Mouse (Mus musculus): ENCODE results near the gene Cdkl4.

The Cdkl4 gene

DNA sequence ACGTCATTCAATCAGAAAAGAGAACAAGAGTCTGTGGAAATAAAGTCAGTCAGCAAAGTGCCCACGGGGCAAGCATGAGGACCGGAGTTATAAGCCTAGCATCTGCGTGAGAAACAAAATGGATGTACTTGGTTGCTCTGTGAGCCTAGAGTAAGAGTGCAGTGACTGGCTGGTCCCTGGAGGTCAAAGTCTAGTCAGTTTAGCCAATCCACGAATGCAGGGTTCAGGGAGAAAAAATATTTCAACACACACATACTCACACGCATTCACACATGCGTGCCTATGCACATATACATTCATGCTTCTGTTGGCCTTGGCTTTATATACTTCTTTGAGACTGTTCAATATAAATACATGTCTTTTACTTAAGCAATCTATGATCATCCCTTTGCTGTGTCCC lies 62.1 kb downstream of the Cdkl4 start:
- DNase-seq = no peak

DNA sequence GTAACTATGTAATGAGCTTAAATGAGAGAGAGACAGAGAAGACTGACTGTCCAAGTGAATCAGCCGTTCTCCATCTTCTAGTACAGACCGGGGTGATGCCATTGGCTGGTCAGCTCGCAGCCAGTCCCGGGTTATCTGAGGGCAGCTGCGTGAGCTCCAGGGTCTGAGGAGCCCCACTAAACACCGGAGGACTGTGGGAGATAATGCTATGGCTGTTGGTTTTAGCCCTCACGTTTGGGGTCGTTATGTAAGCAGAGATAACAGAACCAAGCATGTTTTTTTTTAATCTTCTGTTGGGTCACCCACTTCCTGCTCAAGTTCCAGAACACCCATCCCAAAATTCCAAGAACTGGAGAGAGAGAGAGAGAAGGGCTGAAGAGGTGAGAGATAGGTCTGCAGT lies 63.8 kb downstream of the Cdkl4 start:
- no peak for DNase-seq

GRCm38 (mm10) chr17:80510459-80510855 lies 67.2 kb downstream of the Cdkl4 start:
- DNase-seq = no peak

GRCm38 (mm10) chr17:80509494-80510458 lies 67.8 kb downstream of the Cdkl4 start:
- no peak for DNase-seq

DNA sequence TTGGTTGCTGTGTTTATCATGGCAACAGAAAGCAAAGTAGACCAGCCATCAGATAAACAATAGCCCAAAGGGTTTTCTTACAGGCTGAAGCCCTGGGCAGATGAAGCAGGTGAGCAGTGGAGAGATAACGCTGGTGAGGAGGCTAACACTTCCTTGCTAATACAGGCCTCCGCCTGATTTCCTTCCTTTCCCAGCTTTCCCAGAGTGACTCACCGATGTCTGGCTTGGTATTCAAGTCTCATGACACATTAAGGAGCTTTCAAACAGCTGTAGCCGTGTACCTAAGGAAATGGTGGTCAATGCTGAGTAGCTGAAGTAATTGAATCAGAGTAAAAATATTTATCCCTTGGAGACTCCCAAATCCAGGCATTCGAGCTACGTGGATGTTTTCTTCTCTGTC lies 71.8 kb downstream of the Cdkl4 start:
- DNase-seq = no peak

GRCm38 (mm10) chr17:80505342-80505741 lies 72.3 kb downstream of the Cdkl4 start:
- DNase-seq = no peak

DNA sequence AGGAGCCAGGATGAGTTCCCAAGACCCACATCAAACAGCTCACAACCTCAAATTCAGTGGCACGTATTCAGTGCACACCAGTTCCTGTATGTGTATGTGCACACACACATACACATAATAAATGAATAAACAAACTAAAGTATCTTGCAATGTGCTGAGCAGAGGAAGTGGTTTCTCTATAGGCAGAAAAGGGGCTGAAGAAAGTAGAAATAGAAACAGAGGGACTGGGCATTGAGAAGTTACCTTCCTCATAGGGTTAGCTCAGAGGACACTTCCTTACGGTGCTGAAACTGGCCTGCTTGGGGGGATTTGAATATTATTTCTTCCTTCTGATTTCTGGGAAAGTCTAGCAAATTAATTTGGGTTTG lies 75.8 kb downstream of the Cdkl4 start:
- no peak for DNase-seq

GRCm38 (mm10) chr17:80501037-80501804 lies 76.4 kb downstream of the Cdkl4 start:
- DNase-seq = no peak

- DNase-seq = no peak
Observed at GRCm38 (mm10) chr17:80500025-80500424, 77.6 kb downstream of the Cdkl4 start.

- DNase-seq = no peak
Observed at GRCm38 (mm10) chr17:80498600-80499268, 78.9 kb downstream of the Cdkl4 start.

- no peak for DNase-seq
Observed at GRCm38 (mm10) chr17:80497183-80497601, 80.4 kb downstream of the Cdkl4 start.

DNA sequence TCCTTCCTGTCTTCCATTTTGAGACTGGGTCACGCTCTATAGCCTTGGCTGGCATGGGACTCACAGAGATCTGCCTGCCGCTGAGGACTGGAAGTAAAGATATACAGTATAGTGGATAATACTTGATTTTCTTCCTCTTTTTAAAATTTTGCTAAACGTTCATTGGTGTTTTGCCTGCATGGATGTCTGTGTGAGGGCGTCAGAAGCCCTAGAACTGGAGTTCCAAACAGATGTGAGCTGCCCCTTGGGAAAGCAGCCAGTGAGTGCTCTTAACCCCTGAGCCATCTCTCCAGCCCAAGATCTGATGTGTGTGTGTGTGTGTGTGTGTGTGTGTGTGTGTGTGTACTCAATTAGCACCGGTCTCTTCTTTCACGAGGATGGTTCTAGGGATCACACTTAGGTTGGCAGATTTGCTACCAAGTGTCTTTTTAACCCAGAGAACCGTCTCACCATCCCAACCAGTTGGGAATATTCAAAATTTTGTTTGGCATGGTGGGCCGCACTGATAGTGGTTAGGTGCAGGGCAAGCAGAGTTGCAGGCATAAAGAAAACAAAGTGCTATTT lies 80.9 kb downstream of the Cdkl4 start:
- DNase-seq = no peak

DNA sequence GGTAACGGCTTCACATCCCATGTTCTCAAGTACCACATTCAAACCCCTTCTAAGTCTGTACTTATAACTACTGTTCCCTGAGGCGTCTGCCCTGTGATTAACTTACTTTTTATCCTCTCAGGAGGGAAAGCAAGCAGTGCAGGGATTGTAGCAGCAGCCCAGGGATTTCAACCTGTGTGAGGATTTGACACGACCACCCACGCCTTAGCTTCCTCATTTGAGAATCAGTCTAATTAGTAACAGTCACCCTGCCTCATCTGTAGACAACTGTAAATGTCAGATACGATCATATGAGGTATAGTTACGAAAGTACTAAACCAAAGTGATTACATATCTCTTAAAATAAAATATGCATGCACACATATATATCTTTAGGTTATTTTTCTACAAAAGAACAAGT lies 81.4 kb downstream of the Cdkl4 start:
- no peak for DNase-seq

GRCm38 (mm10) chr17:80493891-80494290 lies 83.7 kb downstream of the Cdkl4 start:
- no peak for DNase-seq

DNA sequence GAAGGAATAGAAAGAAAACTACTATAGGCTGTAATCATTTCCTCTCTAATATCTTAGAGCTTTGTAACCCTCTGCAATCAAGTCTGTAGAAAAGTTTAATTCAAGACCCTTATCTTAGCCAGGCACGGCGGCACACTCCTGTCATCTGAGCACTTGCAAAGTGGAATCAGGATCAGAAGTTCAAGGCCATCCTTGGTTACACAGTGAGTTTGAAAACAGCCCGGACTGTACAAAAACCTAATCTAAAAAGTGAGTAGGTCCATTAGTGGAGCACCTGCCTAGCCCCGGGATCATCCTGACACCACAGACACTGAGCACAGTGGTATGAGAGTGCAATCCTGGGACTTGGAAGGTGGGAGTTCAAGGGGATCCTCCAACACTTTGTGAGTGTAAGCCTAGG lies 84.8 kb downstream of the Cdkl4 start:
- no peak for DNase-seq

- DNase-seq = no peak
Observed at GRCm38 (mm10) chr17:80492274-80492673, 85.3 kb downstream of the Cdkl4 start.

DNA sequence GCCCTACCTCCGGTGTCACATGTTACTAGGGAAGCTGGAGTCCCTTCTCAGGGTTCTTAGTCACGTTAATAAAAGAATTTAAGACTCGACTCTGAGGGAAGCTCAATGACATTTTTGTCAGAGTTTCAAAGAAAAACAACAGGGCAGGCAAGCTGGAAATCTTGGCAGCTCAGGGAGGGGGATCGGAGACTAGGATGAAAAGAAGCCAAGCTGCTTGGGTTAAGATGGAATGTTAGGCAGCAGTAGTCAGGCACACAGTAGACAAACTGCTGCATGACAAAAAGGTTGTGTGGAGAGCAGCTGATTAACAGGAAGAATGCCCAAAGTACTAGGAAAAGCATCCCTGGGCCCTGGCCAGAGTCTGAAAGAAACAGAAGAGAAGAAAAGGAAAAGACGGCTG lies 87.4 kb downstream of the Cdkl4 start:
- DNase-seq = no peak

GRCm38 (mm10) chr17:80488918-80489317 lies 88.7 kb downstream of the Cdkl4 start:
- DNase-seq = no peak

DNA sequence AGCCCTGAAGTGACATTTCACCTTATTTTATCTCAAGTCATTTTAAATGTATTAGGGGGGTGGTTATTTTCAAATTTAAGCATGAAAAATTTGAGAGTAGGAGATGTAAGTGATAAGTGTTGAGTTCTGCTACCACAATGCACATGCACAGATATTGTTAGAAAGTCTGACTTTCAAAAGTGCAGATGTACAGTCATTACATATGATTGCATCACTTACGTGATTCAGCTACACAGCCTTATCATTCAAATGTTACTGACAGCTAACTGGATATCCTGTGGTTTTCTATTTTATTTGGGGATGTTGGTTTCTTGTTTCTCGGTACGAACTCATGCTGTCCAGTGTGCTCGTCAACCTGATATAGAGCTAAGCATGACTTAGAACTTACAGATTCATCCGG lies 92.5 kb downstream of the Cdkl4 start:
- no peak for DNase-seq

GRCm38 (mm10) chr17:80480855-80481224 lies 96.8 kb downstream of the Cdkl4 start:
- DNase-seq = no peak

GRCm38 (mm10) chr17:80480031-80480854 lies 97.4 kb downstream of the Cdkl4 start, which contains the start of gene Sos1:
Sos1 (minus strand) TSS chr17:80480453.
- DNase-seq = peak; percentile 98

Data from cerebellum, postnatal 36 days (tissue).